Mouse (Mus musculus): ENCODE measurements around the gene Mrpl20.

DNA sequence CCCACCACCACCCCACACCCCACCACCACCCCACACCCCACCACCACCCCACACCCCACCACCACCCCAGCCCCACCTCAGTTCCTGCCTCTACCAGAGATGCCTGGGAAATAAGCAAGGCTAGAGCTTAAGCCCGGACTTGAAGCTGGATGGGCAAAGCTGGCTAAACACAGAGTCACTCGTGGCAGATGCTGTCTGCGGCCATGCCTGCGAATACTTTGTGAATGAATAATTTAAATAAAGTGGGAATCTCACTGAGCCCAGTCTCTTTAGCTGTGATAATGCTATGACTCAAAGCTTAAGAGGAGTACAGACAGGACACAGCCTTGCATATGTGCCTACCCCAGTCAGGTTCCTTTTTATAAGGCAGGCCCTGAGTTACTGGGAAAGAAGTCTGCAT, 23.2 kb upstream of the Mrpl20 start:
- TF ChIP-seq CTCF (IDR thresholded peaks at IDR 0.05; ENCODE audit: borderline replicate concordance, extremely low read depth, insufficient read depth, insufficient read length) (no peak), POLR2A (IDR thresholded peaks at IDR 0.05; ENCODE audit: borderline replicate concordance, extremely low read depth, insufficient read depth, insufficient read length, poor library complexity, severe bottlenecking) (no peak)

Data from brain, embryonic 14.5 days (tissue).